Mouse (Mus musculus) neural tube, embryonic 12.5 days (tissue): ENCODE data around the gene Zscan2. TPM values are rescaled to one million over a fixed set of nuclear protein-coding genes. Genes with fewer than 3 reads are reported as not detected.

ENCODE experiments used
- ATAC-seq: fragments of 200-750 bp; cut with Nextera tagmentation; 2 replicates; pipeline ENCODE4 v1.8.0; 2017; ENCODE audit warnings: low read depth, mild to moderate bottlenecking, moderate TSS enrichment, moderate library complexity; ENCODE audit not compliant: low FRiP score
- H3K27ac ChIP-seq: fragments of 300-500 bp; sonication (generic); 2 replicates; pipeline ENCODE4 v1.5.1; 2016
- H3K27me3 ChIP-seq: fragments of 300-500 bp; sonication (generic); replicated peaks from 2 replicates; pipeline ENCODE4 v1.6.1; 2016; ENCODE audit warnings: mild to moderate bottlenecking
- H3K36me3 ChIP-seq: fragments of 300-500 bp; sonication (generic); 2 replicates; pipeline ENCODE4 v1.6.1; 2016; ENCODE audit warnings: mild to moderate bottlenecking
- H3K4me1 ChIP-seq: fragments of 300-500 bp; sonication (generic); 2 replicates; pipeline ENCODE4 v1.6.1; 2016
- H3K4me2 ChIP-seq: fragments of 300-500 bp; sonication (generic); replicated peaks from 2 replicates; pipeline ENCODE4 v1.6.1; 2016; ENCODE audit warnings: mild to moderate bottlenecking
- H3K4me3 ChIP-seq: fragments of 300-500 bp; sonication (generic); 2 replicates; pipeline ENCODE4 v1.5.1; 2016
- H3K9ac ChIP-seq: fragments of 300-500 bp; sonication (generic); 2 replicates; pipeline ENCODE4 v1.6.1; 2016; ENCODE audit warnings: mild to moderate bottlenecking
- H3K9me3 ChIP-seq: fragments of 300-500 bp; sonication (generic); 2 replicates; pipeline ENCODE4 v1.6.1; 2016; ENCODE audit warnings: mild to moderate bottlenecking
- WGBS: fragments of 180-500 bp; shearing (Covaris S2); methylation state at CpG from one replicate; pipeline ENCODE4 v1.1.7; 2016; 5-methylcytosine and 5-hydroxymethylcytosine counted together
- polyA plus RNA-seq: library from polyadenylated mRNA; unstranded; fragments of >200 nt; fragmentation: Nextera tagmentation; extraction: Ambion mirVana; gene quantifications from 2 replicates; pipeline ENCODE4 v1.2.1, GENCODE M21; 2016

The Zscan2 gene
- polyA plus RNA-seq, 1 experiment from 2014 or later: 4.9 TPM

DNA sequence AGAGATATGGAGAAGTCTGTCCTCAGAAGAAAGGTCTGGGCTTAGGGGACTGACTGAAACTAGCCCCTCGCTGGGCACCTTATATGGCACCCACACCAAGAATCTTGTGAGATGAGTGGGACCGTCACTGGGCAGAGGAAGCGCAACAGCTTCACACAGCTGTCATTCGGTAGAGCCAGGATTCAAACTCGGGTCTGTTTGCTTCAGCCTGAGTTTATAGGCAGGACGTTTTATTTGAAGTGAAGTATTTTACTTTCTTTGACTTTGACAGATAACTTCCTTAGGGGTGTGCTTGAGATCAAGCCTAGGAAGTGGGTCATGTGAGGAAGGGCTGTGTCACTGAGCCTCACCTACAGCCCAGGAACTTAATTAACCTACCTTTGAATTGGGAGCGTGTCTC, 4.8 kb downstream of the Zscan2 start:
- Histone ChIP-seq H3K27me3 (no peaks in the 10 kb centered on the region), H3K4me3 (no peak overlapping the region), H3K9ac (no peak overlapping the region), H3K27ac (no peak overlapping the region), H3K4me1 (peaks cover 37% of the 10 kb centered on the region), H3K4me2 (no peak overlapping the region), H3K36me3 (peaks cover 71% of the 10 kb centered on the region), H3K9me3 (no peaks in the 10 kb centered on the region)
- 95% methylated on average over 7 of the region's 7 CpGs for WGBS
- no peak for ATAC-seq

DNA sequence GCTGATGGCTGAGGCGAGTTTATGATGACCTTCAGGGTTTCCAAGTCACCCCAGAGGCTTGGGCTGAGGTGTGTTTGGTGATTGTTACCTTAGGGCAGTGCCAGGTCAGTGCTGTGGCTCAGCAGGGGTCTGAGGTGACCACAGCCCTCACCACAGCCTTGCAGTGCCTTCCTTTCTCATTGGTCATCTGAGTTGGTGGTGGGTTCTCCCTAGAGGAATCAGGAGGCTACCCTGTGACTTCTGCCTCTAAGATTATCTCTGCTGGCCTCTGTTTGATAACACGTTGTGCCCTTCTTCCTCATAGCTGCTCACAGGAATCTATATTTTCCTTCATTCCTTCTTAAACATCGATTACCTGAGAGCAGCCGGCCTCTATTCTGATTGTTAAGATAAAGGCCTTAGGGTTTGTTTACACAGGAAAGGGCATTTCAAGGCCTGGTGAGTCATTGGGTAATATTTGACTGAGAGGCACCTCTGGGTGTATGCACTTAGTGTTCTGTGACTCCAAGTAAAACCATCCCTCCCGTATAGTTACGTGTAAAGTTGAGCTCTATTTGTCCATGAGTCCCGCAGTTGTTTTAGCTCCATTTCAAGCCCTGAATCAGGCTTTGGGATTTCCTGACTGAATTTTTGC, 5.9 kb downstream of the Zscan2 start:
- no peaks in the 10 kb centered on the region for H3K27me3 ChIP-seq
- peaks cover 75% of the 10 kb centered on the region for H3K36me3 ChIP-seq
- H3K4me3 ChIP-seq: no peak overlapping the region
- no peak overlapping the region for H3K27ac ChIP-seq
- H3K9ac ChIP-seq: no peak overlapping the region
- no peak overlapping the region for H3K4me2 ChIP-seq
- no peaks in the 10 kb centered on the region for H3K9me3 ChIP-seq
- ATAC-seq: no peak
- 92% methylated on average over 7 of the region's 7 CpGs for WGBS
- peaks cover 37% of the 10 kb centered on the region for H3K4me1 ChIP-seq

DNA sequence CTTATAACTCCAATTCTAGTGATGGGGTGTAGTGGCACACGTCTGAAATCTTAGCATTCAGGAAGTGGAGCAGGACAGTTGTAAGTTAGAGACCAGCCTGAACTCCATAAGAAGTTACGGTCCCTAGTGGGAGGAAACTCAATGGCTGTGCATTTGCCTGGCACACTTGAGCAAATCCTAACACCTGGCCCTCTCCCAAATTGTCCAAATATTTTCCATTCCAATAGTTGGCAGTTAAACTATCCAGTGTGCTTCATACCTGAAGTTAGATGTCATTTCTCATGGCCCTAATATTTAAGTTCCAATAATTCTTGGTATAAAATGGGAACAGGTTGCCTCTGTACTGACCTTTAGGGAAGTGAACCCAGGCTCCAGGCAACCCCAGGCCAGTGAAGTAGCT, 8.0 kb downstream of the Zscan2 start:
- Histone ChIP-seq H3K4me3 (no peak overlapping the region), H3K27me3 (no peaks in the 10 kb centered on the region), H3K36me3 (peaks cover 84% of the 10 kb centered on the region), H3K9me3 (no peaks in the 10 kb centered on the region), H3K9ac (no peak overlapping the region), H3K4me2 (no peak overlapping the region), H3K4me1 (peaks cover 19% of the 10 kb centered on the region), H3K27ac (no peak overlapping the region)
- WGBS: 93% methylated on average over 2 of the region's 2 CpGs
- no peak for ATAC-seq

DNA sequence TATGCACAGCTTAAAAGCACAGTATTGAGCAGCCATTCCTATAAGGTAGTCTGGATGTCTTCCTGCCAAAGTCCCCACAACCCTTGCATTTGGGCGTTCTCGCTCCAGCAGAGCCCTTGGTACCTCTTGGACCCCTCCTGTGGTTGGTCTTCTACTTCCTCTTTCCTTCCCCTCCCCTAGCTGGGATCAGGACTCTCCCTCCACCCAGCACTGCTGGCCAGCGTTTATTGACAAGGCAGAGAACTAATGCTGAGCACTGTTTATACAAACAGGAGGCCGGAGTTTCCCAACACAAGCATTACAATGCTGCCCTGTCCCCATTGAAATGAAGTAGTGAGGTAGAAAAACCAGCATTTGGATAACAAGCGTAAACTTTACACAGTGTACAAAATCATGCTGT, 12.3 kb downstream of the Zscan2 start:
- Histone ChIP-seq H3K27ac (no peak overlapping the region), H3K9me3 (no peaks in the 10 kb centered on the region), H3K27me3 (peaks cover 12% of the 10 kb centered on the region), H3K4me3 (no peak overlapping the region), H3K36me3 (peaks cover 86% of the 10 kb centered on the region), H3K4me2 (no peak overlapping the region), H3K4me1 (no peaks in the 10 kb centered on the region), H3K9ac (no peak overlapping the region)
- no peak for ATAC-seq
- 85% methylated on average over 5 of the region's 5 CpGs for WGBS

DNA sequence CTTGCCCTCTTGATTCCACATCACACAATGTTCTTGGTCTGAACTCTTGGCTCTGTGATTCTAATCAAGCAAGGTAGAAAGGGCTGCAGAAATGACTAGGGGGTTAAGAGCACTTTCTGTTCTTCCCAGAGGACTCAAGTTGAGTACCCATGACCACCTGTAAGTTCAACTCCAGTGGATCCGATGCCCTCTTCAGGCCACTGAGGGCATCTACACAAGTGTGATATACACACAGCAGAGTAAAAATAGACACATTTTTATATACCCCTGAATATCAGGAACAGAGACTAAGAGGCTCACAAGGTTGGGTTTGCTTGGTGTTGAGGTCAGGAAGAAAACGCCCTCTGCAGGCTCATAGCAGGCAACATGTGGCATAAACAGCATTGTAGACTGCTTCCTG, 12.9 kb downstream of the Zscan2 start:
- peaks cover 12% of the 10 kb centered on the region for H3K27me3 ChIP-seq
- H3K9me3 ChIP-seq: no peaks in the 10 kb centered on the region
- H3K9ac ChIP-seq: no peak overlapping the region
- no peak for ATAC-seq
- H3K27ac ChIP-seq: no peak overlapping the region
- no peaks in the 10 kb centered on the region for H3K4me1 ChIP-seq
- H3K4me3 ChIP-seq: no peak overlapping the region
- WGBS: 93% methylated on average over 2 of the region's 2 CpGs
- H3K36me3 ChIP-seq: peaks cover 80% of the 10 kb centered on the region
- no peak overlapping the region for H3K4me2 ChIP-seq

DNA sequence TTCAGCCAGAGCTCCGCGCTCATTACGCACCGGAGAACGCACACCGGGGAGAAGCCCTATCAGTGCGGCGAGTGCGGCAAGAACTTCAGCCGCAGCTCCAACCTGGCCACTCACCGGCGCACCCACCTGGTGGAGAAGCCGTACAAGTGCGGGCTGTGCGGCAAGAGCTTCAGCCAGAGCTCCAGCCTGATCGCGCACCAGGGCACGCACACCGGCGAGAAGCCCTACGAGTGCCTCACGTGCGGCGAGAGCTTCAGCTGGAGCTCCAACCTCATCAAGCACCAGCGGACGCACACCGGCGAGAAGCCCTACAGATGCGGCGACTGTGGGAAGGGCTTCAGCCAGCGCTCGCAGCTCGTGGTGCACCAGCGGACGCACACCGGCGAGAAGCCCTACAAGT, 15.0 kb downstream of the Zscan2 start:
- H3K9ac ChIP-seq: no peak overlapping the region
- no peak overlapping the region for H3K27ac ChIP-seq
- peaks cover 12% of the 10 kb centered on the region for H3K27me3 ChIP-seq
- H3K4me2 ChIP-seq: no peak overlapping the region
- H3K4me1 ChIP-seq: no peaks in the 10 kb centered on the region
- 27% methylated on average over 37 of the region's 37 CpGs for WGBS
- no peaks in the 10 kb centered on the region for H3K9me3 ChIP-seq
- no peak overlapping the region for H3K4me3 ChIP-seq
- peaks cover 61% of the 10 kb centered on the region for H3K36me3 ChIP-seq
- no peak for ATAC-seq

DNA sequence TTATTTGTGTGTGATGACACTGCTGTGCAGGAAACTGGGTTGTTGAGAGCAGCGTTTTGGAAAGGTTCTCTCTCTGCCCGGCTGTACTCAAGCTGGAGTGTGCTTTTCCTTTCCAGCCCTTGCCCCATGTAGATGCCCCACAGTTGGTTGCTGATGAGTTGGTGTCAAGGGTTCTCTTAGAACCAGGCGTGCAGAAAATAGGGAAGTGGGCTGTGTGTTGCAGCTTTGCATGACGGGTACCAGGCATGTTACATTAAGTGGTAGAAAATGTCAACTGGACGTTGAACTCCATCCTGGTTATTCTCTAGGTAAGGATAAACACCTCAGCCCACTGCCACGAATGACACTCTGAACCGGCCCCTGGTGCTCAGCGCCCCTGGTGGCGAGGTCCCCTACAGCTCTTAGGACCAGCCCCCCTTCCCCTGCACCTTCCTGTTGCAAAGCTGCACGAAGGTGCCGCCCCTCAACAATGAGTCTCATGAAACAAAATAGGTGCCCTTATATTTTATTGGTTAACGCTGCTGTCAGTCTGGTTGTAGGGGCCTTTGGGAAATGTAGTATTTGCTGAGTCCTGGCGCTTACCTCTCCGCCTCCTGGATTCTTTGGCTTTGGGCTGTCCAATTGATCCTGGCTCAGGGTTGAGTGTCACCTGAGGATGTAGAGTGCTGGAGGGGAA, 22.2 kb downstream of the Zscan2 start:
- Histone ChIP-seq H3K4me1 (no peaks in the 10 kb centered on the region), H3K4me3 (no peak overlapping the region), H3K9me3 (no peaks in the 10 kb centered on the region), H3K27me3 (no peaks in the 10 kb centered on the region), H3K36me3 (no peaks in the 10 kb centered on the region), H3K4me2 (peak overlapping the region; percentile 31), H3K9ac (no peak overlapping the region), H3K27ac (no peak overlapping the region)
- peak; percentile 59 for ATAC-seq
- WGBS: 28% methylated on average over 14 of the region's 14 CpGs

DNA sequence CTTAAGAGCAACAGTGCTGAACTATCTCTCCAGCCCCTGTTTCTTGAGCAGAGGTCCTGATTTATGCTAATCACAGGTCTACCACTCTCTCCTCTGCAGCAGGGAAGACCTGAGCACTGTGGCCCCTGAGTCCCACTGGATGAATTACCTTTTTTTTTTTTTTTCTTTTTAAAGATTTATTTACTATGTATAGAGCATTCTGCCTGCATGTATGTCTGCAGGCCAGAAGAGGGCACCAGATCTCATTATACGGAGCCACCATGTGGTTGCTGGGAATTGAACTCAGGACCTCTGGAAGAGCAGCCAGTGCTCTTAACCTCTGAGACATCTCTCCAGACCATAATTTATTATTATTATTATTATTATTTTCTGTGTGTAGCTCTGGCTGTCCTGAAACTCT, 24.9 kb downstream of the Zscan2 start:
- WGBS: 38% methylated on average over 1 of the region's 1 CpGs
- Histone ChIP-seq H3K4me1 (peaks cover 9% of the 10 kb centered on the region), H3K36me3 (0 out of 2 replicates have a peak, but pooled peaks cover 5% of the 10 kb centered on the region), H3K27me3 (no peaks in the 10 kb centered on the region), H3K4me2 (no peak overlapping the region), H3K9ac (no peak overlapping the region), H3K4me3 (no peak overlapping the region), H3K27ac (no peak overlapping the region), H3K9me3 (no peaks in the 10 kb centered on the region)
- no peak for ATAC-seq

DNA sequence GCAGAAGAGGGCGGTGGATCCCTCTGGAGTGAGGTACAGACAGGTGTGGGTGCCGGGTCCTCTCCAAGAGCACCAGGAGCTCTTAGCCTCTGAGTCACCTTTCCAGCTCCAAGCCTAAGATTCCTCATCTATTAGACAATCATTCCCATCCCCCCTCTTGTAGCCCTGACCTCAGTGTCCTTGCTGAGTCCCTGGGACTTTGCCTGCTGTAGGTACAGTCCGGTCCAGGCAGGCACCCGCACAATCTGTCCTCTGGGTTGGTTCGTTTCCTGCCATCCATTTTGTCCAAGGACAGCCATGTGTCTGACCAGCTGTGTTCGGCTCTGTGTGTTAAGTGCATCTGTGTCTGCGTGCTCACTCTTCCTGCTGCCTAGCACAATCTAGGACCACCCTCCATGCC, 27.9 kb downstream of the Zscan2 start:
- Histone ChIP-seq H3K4me2 (no peak overlapping the region), H3K36me3 (peaks cover 33% of the 10 kb centered on the region), H3K27ac (peak overlapping the region; percentile 43; the same call in 1 of the 2 replicates), H3K27me3 (no peaks in the 10 kb centered on the region), H3K9ac (no peak overlapping the region), H3K4me1 (peaks cover 9% of the 10 kb centered on the region), H3K4me3 (no peak overlapping the region), H3K9me3 (no peaks in the 10 kb centered on the region)
- ATAC-seq: peak; percentile 29; the same call in 1 of the 2 replicates
- WGBS: 65% methylated on average over 7 of the region's 7 CpGs

DNA sequence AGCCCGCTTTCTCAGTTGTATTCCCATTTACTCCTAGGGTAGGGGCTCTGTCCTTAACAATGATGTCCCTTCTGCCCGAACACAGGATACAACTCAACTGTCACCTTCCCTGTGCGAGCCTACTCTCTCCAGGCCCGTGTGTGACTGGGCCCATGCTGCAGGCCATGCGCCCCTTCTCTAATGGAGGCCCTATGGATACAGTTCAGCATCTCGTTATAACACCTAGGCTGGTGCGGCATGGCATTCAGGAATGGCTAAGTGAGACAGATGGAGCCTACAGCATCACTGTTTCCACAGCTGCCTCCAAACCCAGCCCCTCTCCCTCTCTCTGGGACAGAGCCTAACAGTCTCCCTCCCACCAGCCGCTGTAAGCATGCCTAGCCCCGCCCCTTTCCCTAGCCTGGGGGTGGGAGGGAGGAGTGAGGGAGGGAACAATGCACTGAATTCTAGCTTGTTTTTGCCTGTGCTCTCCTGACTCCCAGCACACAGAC, 28.3 kb downstream of the Zscan2 start:
- Histone ChIP-seq H3K4me2 (no peak overlapping the region), H3K36me3 (peaks cover 37% of the 10 kb centered on the region), H3K9ac (no peak overlapping the region), H3K4me1 (peaks cover 9% of the 10 kb centered on the region), H3K9me3 (no peaks in the 10 kb centered on the region), H3K27ac (peak overlapping the region; percentile 43; the same call in 1 of the 2 replicates), H3K27me3 (no peaks in the 10 kb centered on the region), H3K4me3 (no peak overlapping the region)
- 37% methylated on average over 9 of the region's 9 CpGs for WGBS
- peak; percentile 85 for ATAC-seq

DNA sequence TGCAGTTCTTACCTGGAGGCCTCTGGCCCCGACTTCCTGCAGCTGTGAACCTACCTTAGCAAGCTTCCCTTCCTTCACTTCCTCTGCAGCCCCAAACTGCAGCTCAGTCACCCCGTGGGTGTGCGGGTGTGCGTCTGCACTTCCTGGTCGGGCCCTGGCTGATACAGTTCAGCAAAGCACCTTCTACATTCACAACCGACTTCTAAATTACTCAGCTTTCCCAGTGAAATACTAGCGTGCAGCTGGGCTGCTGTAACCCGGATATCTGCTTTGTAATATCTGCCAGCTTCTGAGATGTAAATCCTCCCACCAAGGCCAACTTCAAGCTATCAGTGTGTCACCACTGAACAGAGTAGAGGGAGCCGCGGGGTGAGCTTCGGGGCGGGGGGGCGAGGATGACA, 29.1 kb downstream of the Zscan2 start:
- H3K4me2 ChIP-seq: no peak overlapping the region
- no peaks in the 10 kb centered on the region for H3K27me3 ChIP-seq
- no peaks in the 10 kb centered on the region for H3K9me3 ChIP-seq
- no peak for ATAC-seq
- H3K9ac ChIP-seq: no peak overlapping the region
- H3K36me3 ChIP-seq: peaks cover 43% of the 10 kb centered on the region
- 86% methylated on average over 13 of the region's 13 CpGs for WGBS
- H3K4me1 ChIP-seq: peaks cover 9% of the 10 kb centered on the region
- H3K27ac ChIP-seq: no peak overlapping the region
- no peak overlapping the region for H3K4me3 ChIP-seq

DNA sequence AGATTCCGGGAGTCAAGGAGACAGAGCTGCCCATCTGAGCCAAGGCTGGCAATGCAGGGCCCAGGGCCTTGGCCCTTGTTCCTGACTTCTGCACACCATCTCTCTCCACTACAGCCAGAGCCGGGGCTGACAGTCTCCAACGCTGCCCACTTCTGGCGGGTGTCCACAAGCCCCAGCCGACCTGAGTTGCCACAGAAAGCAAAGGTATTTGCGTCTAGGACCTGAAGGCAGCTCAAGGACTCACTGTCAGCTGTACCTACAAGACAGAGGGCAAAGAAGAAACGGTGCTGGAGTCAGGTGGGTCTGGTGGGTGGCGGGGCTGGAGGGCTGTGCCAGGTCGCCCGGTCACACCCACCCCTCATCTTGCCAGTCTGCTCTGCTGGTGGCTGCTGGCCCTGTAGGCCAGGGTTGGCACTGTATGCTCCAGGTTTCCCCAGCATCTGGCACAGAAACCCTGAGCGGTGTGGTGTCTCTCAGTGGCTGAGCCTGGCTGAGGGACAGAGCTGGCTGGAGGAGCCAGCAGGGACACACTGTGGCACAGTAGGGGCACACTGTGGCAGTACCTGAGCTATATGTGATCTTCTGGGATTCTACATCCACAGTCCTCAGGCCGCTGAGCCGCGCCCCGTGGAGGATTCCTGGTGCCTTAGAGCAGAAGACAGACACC, 32.5 kb downstream of the Zscan2 start:
- H3K4me1 ChIP-seq: peaks cover 9% of the 10 kb centered on the region
- no peak overlapping the region for H3K4me2 ChIP-seq
- no peak overlapping the region for H3K27ac ChIP-seq
- no peak overlapping the region for H3K4me3 ChIP-seq
- no peaks in the 10 kb centered on the region for H3K27me3 ChIP-seq
- no peaks in the 10 kb centered on the region for H3K9me3 ChIP-seq
- 94% methylated on average over 15 of the region's 15 CpGs for WGBS
- no peak overlapping the region for H3K9ac ChIP-seq
- no peak for ATAC-seq
- H3K36me3 ChIP-seq: peaks cover 69% of the 10 kb centered on the region
